Mouse (Mus musculus): ENCODE measurements around the gene Cdkl3. TPM values are rescaled to one million over a fixed set of nuclear protein-coding genes. Genes with fewer than 3 reads are reported as not detected.
A peak's percentile ranks its signal among the peaks of the same experiment; 100 is the strongest.

Gene Cdkl3
- polyA plus RNA-seq, 1 experiment from 2014 or later, result 29.4 TPM

DNA sequence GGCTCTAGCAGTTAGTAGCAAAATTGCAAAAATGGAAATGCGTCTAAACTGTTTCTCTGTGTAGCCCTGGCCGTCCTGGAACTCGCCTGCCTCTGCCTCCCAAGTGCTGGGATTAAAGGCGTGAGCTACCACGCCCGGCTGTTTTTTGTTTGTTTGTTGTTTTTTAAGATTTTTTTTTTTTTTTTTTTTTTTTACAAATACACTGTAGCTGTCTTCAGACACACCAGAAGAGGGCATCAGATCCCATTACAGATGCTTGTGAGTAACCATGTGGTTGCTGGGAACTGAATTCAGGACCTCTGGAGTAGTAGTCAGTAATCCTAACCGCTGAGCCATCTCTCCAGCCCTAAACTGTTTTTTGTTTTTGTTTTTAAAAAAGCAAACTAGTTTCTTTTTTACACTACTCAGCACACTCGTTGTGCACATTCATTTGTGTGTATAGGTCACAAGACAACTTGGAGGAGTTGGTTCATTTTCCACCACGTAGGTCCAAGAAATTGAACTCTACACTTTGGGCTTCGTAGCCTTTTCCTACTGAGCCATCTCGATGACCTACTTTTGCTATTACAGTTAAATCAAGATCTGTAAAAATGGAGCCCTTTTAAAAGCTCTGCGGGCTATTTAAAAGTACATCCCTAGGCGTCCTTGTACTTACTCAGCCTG is 1.0 kb upstream of the Cdkl3 start:
- Histone ChIP-seq H3K9ac (ENCODE audit: low read depth, low read length) (peak overlapping the region; percentile 81; the same call in 1 of the 2 replicates), H3K4me2 (ENCODE audit: low read length) (peak overlapping the region; percentile 65), H3K36me3 (ENCODE audit: control insufficient read depth, insufficient read depth, low read length) (no peaks in the 10 kb centered on the region), H3K27me3 (replicated peaks; ENCODE audit: control insufficient read depth, insufficient read depth, low read length) (no peaks in the 10 kb centered on the region), H3K4me3 (ENCODE audit: low read length) (peak overlapping the region; percentile 70), H3K27ac (ENCODE audit: low read depth, low read length) (peak overlapping the region; percentile 87; the same call in 1 of the 2 replicates), H3K4me1 (ENCODE audit: control insufficient read depth, insufficient read depth, low read depth, low read length) (peaks cover 33% of the 10 kb centered on the region), H3K9me3 (ENCODE audit: control insufficient read depth, low read length) (no peaks in the 10 kb centered on the region)
- ATAC-seq, result no peak
- WGBS, result 78% methylated on average over 13 of the region's 13 CpGs

DNA sequence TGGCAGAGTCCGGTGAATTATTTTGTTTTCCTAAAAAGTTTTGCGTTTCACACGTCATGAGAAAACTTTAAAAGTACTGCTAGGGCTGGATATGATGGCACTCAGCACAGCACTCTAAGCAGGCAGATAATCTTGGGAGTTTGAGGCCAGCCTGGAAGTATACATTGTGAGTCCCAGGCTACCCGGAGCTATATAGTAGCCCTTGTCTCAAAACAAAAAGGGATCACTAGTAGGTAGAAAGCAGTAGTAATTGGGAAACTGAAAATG is 583 bp upstream of the Cdkl3 start:
- Histone ChIP-seq H3K4me2 (ENCODE audit: low read length) (peak overlapping the region; percentile 65), H3K9ac (ENCODE audit: low read depth, low read length) (peak overlapping the region; percentile 81), H3K4me3 (ENCODE audit: low read length) (peak overlapping the region; percentile 70), H3K36me3 (ENCODE audit: control insufficient read depth, insufficient read depth, low read length) (no peaks in the 10 kb centered on the region), H3K9me3 (ENCODE audit: control insufficient read depth, low read length) (no peaks in the 10 kb centered on the region), H3K4me1 (ENCODE audit: control insufficient read depth, insufficient read depth, low read depth, low read length) (peaks cover 29% of the 10 kb centered on the region), H3K27ac (ENCODE audit: low read depth, low read length) (peak overlapping the region; percentile 87), H3K27me3 (replicated peaks; ENCODE audit: control insufficient read depth, insufficient read depth, low read length) (no peaks in the 10 kb centered on the region)
- no peak for ATAC-seq
- WGBS, result 19% methylated on average over 4 of the region's 4 CpGs

DNA sequence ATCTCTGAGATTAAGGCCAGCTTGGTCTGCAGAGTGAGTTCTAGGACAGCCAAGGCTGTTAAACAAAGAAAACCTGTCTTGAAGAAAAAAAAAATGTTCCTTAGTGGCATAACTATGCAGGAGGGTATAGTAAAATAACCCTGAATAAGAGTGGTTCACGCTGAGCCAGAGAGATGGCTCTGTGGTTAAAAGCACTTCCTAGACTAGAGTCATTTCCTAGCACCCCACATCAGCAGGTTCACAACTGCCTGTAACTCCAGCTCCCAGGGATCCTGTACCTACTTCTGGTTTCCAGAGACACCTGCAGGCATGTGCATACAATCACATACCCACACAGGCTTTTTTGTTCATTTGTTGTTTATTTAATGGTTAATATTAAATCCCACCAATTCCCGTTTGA is 1.6 kb downstream of the Cdkl3 start:
- H3K9me3 ChIP-seq (ENCODE audit: control insufficient read depth, low read length), result no peaks in the 10 kb centered on the region
- no peak for ATAC-seq
- H3K27me3 ChIP-seq (replicated peaks; ENCODE audit: control insufficient read depth, insufficient read depth, low read length), result no peaks in the 10 kb centered on the region
- H3K4me1 ChIP-seq (ENCODE audit: control insufficient read depth, insufficient read depth, low read depth, low read length), result peaks cover 19% of the 10 kb centered on the region
- 65% methylated on average over 2 of the region's 2 CpGs for WGBS
- no peak overlapping the region for H3K9ac ChIP-seq (ENCODE audit: low read depth, low read length)
- no peaks in the 10 kb centered on the region for H3K36me3 ChIP-seq (ENCODE audit: control insufficient read depth, insufficient read depth, low read length)
- no peak overlapping the region for H3K4me3 ChIP-seq (ENCODE audit: low read length)
- H3K4me2 ChIP-seq (ENCODE audit: low read length), result 0 out of 2 replicates have a peak overlapping the region, but pooled peaks have one; percentile 19
- H3K27ac ChIP-seq (ENCODE audit: low read depth, low read length), result no peak overlapping the region

DNA sequence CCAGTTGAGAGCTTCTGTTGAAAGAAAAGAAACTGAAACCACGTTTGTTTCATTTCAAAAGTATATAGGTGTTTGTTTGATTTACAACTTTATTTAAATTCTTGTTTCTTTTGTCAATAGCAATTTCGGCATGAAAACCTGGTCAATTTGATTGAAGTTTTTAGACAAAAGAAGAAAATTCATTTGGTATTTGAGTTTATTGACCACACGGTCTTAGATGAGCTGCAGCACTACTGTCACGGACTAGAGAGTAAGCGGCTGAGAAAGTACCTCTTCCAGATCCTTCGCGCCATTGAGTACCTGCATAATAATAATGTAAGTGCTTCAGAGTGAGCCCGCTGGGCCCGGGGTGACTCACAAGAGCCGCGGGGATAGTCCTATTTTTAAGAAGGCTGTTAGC is 7.0 kb downstream of the Cdkl3 start:
- H3K4me2 ChIP-seq (ENCODE audit: low read length), result no peak overlapping the region
- H3K4me3 ChIP-seq (ENCODE audit: low read length), result no peak overlapping the region
- WGBS, result 92% methylated on average over 11 of the region's 11 CpGs
- H3K27ac ChIP-seq (ENCODE audit: low read depth, low read length), result no peak overlapping the region
- H3K36me3 ChIP-seq (ENCODE audit: control insufficient read depth, insufficient read depth, low read length), result no peaks in the 10 kb centered on the region
- H3K9ac ChIP-seq (ENCODE audit: low read depth, low read length), result no peak overlapping the region
- H3K4me1 ChIP-seq (ENCODE audit: control insufficient read depth, insufficient read depth, low read depth, low read length), result peaks cover under 1% of the 10 kb centered on the region; the same call in 1 of the 2 replicates
- no peaks in the 10 kb centered on the region for H3K9me3 ChIP-seq (ENCODE audit: control insufficient read depth, low read length)
- no peak for ATAC-seq
- H3K27me3 ChIP-seq (replicated peaks; ENCODE audit: control insufficient read depth, insufficient read depth, low read length), result no peaks in the 10 kb centered on the region

DNA sequence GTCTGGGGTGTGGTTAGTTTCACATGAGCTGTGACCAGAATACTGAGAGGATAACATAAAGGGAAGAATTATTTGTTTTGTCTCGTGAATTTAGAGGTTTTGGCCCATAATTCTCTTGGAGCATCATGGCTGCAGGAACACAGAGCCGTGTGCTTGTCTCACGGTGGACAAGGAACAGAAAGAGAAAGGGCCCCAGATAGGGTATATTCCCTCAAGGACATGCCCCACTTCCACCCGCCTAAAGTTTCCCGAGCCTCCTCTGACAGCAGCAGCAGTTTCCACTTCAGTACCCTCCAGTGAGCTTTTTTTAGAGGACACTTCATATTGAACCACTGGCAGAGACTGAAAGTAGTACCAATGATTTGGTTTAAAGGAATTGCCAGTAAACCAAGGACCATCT is 7.5 kb downstream of the Cdkl3 start:
- Histone ChIP-seq H3K4me3 (ENCODE audit: low read length) (no peak overlapping the region), H3K27me3 (replicated peaks; ENCODE audit: control insufficient read depth, insufficient read depth, low read length) (no peaks in the 10 kb centered on the region), H3K27ac (ENCODE audit: low read depth, low read length) (no peak overlapping the region), H3K4me2 (ENCODE audit: low read length) (no peak overlapping the region), H3K4me1 (ENCODE audit: control insufficient read depth, insufficient read depth, low read depth, low read length) (no peaks in the 10 kb centered on the region), H3K9me3 (ENCODE audit: control insufficient read depth, low read length) (no peaks in the 10 kb centered on the region), H3K36me3 (ENCODE audit: control insufficient read depth, insufficient read depth, low read length) (no peaks in the 10 kb centered on the region), H3K9ac (ENCODE audit: low read depth, low read length) (no peak overlapping the region)
- ATAC-seq, result no peak
- WGBS, result 79% methylated on average over 5 of the region's 5 CpGs

DNA sequence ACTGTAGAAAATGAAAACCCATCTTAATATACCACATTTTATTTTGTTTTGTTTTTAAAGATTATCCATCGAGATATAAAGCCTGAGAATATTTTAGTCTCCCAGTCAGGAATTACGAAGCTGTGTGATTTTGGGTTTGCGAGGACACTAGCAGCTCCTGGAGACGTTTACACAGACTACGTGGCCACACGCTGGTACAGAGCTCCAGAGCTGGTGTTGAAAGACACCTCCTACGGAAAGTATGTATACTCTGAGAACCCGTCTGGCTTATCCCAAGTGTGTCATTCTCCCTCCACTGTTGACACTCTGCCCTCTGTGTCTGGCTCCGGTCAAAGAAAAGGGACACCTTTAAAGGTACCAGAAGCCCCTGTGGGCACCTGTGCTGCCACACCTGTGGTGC is 14.2 kb downstream of the Cdkl3 start:
- Histone ChIP-seq H3K4me1 (ENCODE audit: control insufficient read depth, insufficient read depth, low read depth, low read length) (no peaks in the 10 kb centered on the region), H3K9me3 (ENCODE audit: control insufficient read depth, low read length) (no peaks in the 10 kb centered on the region), H3K27me3 (replicated peaks; ENCODE audit: control insufficient read depth, insufficient read depth, low read length) (no peaks in the 10 kb centered on the region), H3K4me3 (ENCODE audit: low read length) (no peak overlapping the region), H3K4me2 (ENCODE audit: low read length) (no peak overlapping the region), H3K9ac (ENCODE audit: low read depth, low read length) (no peak overlapping the region), H3K36me3 (ENCODE audit: control insufficient read depth, insufficient read depth, low read length) (peaks cover 2% of the 10 kb centered on the region; the same call in 1 of the 2 replicates), H3K27ac (ENCODE audit: low read depth, low read length) (no peak overlapping the region)
- ATAC-seq, result no peak
- WGBS, result 85% methylated on average over 9 of the region's 9 CpGs

DNA sequence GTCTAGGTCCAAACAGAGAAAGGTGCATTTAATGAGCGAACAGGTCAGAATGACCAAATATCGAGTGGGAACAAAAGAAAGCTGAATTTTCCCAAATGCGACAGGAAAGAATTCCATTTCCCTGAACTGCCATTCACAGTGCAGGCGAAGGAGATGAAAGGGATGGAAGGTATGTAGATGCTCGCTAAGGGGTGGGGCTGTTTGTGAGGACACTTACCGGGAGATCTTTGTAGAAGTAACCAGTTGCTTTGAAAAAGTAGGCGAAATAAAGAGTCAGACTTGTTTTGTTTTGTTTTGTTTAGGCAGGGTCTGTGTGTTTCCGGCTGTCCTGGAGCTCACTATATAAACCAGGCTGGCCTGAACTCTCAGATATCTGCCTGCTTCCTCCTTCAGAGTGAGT is 28.3 kb downstream of the Cdkl3 start:
- Histone ChIP-seq H3K9ac (ENCODE audit: low read depth, low read length) (no peak overlapping the region), H3K27me3 (replicated peaks; ENCODE audit: control insufficient read depth, insufficient read depth, low read length) (no peaks in the 10 kb centered on the region), H3K4me3 (ENCODE audit: low read length) (no peak overlapping the region), H3K4me2 (ENCODE audit: low read length) (no peak overlapping the region), H3K4me1 (ENCODE audit: control insufficient read depth, insufficient read depth, low read depth, low read length) (no peaks in the 10 kb centered on the region), H3K9me3 (ENCODE audit: control insufficient read depth, low read length) (no peaks in the 10 kb centered on the region), H3K27ac (ENCODE audit: low read depth, low read length) (no peak overlapping the region), H3K36me3 (ENCODE audit: control insufficient read depth, insufficient read depth, low read length) (peaks cover 2% of the 10 kb centered on the region; the same call in 1 of the 2 replicates)
- no peak for ATAC-seq
- 71% methylated on average over 8 of the region's 8 CpGs for WGBS

DNA sequence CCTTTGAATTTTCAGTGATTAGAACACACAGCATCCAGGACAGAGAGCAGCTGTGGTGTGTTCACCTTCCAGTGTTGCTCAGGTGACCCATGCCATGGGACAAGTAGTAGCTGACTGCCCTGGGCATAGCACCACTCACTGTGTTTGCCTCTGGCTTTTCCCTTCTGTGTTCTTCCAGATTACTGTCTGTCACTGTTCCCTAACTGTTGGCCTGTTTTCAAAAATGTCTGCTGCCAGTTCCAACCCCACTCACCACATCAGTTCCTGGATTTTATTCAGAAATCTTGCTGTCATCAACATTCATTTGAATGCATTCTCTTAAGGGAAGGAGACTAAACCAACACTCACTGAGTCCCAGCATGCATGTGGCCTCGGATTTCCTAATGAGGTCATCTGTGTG is 29.9 kb downstream of the Cdkl3 start:
- Histone ChIP-seq H3K27me3 (replicated peaks; ENCODE audit: control insufficient read depth, insufficient read depth, low read length) (no peaks in the 10 kb centered on the region), H3K9ac (ENCODE audit: low read depth, low read length) (no peak overlapping the region), H3K4me1 (ENCODE audit: control insufficient read depth, insufficient read depth, low read depth, low read length) (no peaks in the 10 kb centered on the region), H3K27ac (ENCODE audit: low read depth, low read length) (no peak overlapping the region), H3K4me2 (ENCODE audit: low read length) (no peak overlapping the region), H3K4me3 (ENCODE audit: low read length) (no peak overlapping the region), H3K9me3 (ENCODE audit: control insufficient read depth, low read length) (no peaks in the 10 kb centered on the region), H3K36me3 (ENCODE audit: control insufficient read depth, insufficient read depth, low read length) (peaks cover 2% of the 10 kb centered on the region; the same call in 1 of the 2 replicates)
- ATAC-seq, result no peak
- 81% methylated on average over 1 of the region's 1 CpGs for WGBS

DNA sequence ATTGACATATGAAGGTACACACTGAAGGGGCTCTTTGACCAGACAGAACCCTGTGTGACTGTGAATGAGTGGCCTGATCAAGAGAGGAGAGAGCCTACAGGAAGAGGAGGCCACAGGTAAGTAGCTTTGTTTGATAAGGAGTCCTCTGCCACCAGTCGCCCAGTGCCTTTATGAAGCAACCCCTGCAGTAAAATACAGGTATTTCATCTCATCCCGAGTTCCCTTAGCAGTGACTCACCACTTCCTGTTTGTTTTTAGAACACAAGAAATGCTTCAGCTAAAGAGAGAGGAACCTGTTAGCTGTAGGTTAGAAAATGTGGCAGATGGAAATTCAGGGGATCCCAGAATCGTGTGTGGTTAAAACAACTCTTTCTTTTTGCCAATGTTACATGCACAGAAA is 31.9 kb downstream of the Cdkl3 start:
- Histone ChIP-seq H3K27me3 (replicated peaks; ENCODE audit: control insufficient read depth, insufficient read depth, low read length) (no peaks in the 10 kb centered on the region), H3K4me1 (ENCODE audit: control insufficient read depth, insufficient read depth, low read depth, low read length) (no peaks in the 10 kb centered on the region), H3K9ac (ENCODE audit: low read depth, low read length) (no peak overlapping the region), H3K9me3 (ENCODE audit: control insufficient read depth, low read length) (no peaks in the 10 kb centered on the region), H3K27ac (ENCODE audit: low read depth, low read length) (no peak overlapping the region), H3K4me3 (ENCODE audit: low read length) (no peak overlapping the region), H3K4me2 (ENCODE audit: low read length) (no peak overlapping the region), H3K36me3 (ENCODE audit: control insufficient read depth, insufficient read depth, low read length) (peaks cover 2% of the 10 kb centered on the region; the same call in 1 of the 2 replicates)
- 86% methylated on average over 3 of the region's 3 CpGs for WGBS
- no peak for ATAC-seq
